Mouse (Mus musculus) myocyte (in vitro differentiated cells): ENCODE data around the gene Cbwd1.
"Not testable (repeated sequence)": the region's sequence is repeated elsewhere in the genome, so short reads cannot be mapped to it uniquely, and the experiment has no call there.

Experiments
- MAX ChIP-seq: IDR thresholded peaks from one replicate; pipeline ENCODE4 v1.6.1; 2011; ENCODE audit warnings: low read depth, mild to moderate bottlenecking, control low read depth
- POLR2A ChIP-seq: IDR thresholded peaks from one replicate; pipeline ENCODE4 v1.6.1; 2011; ENCODE audit warnings: low read depth, mild to moderate bottlenecking, control low read depth, moderate library complexity; ENCODE audit not compliant: insufficient read length
- USF1 ChIP-seq: IDR thresholded peaks from one replicate; pipeline ENCODE4 v1.6.1; 2011; ENCODE audit warnings: low read depth, mild to moderate bottlenecking, control low read depth, moderate library complexity

DNA sequence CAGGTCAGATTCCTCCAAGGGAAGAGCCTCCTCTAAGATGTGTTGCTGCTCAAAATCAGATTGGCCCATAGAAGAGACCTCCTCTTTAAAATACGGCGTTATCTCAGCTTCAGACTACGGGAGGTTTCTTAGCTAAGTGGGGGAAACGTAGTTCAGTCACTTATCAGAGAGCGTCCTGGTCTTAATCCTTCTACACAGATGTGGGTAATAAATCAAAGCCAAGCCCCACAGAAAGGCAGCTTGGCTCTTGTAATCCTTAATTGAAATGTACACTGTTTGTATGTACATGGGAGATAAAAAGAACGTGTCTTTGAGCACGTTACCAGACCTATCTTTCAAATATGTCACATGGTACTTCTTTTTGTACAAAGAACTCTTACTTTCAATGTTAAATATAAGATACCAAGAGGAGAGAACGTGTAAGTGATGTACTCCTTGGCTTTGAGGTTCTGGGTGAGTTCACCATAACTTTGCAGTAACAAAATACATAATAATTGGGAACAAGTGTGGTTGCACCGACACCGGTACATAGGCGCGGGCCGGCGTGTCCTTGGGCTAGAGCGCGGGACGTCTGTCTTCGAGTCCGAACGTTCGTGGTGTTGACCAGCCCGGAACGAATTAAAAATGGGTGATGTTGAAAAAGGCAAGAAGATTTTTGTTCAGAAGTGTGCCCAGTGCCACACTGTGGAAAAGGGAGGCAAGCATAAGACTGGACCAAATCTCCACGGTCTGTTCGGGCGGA, 86.1 kb downstream of the Cbwd1 start, which contains the start of gene Gm10053:
- not testable (repeated sequence) for TF ChIP-seq POLR2A, USF1, MAX
